Mouse (Mus musculus) bone marrow macrophage, adult 2 months (primary cell): ENCODE results near the gene Prkar1b.

Experiments
- CTCF ChIP-seq: IDR thresholded peaks from 2 replicates; pipeline ENCODE4 v1.5.1; 2012; ENCODE audit warnings: low read depth, mild to moderate bottlenecking, low read length, moderate library complexity
- POLR2A ChIP-seq: IDR thresholded peaks from 2 replicates; pipeline ENCODE4 v1.6.1; 2012; ENCODE audit warnings: mild to moderate bottlenecking, low read depth, low read length, borderline replicate concordance

DNA sequence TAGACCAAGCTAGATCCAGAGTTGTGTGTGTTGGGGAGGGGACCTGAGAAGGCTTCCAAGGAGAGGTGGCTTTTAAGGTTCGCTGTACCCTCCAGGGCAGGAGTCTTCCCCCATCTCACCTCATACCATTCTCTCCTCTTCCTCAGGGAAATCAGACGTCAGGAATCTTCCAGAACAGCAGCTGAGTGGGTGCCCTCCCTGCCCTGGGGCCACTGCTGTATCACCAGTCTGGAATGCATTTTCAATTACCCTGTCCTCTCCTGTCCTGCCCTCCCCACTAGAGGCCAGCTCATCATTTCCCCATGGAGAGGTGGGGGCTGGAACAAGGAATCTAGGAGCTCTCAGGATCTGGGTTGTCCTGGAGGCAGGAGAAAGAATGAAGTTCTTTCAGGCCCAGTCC, 139.2 kb downstream of the Prkar1b start:
- TF ChIP-seq CTCF = no peak
- TF ChIP-seq POLR2A = no peak
